Mouse (Mus musculus) frontal cortex, adult 2 months (tissue): ENCODE data around the gene Serinc4. TPM values are rescaled to one million over a fixed set of nuclear protein-coding genes. Genes with fewer than 3 reads are reported as not detected.
"Not testable (repeated sequence)": the region's sequence is repeated elsewhere in the genome, so short reads cannot be mapped to it uniquely, and the experiment has no call there.

Experiments
- DNase-seq, 2 experiments: peaks; one replicate each; pipeline ENCODE4 v3.0.0; 2022; ENCODE audit warnings: low spot score in 1 of 2; ENCODE audit errors: extremely low spot score in 1 of 2
- polyA plus RNA-seq: library from polyadenylated mRNA; depleted of rRNA; stranded (reverse); fragments of >200 nt; gene quantifications from 2 replicates; pipeline ENCODE4 v1.2.3, GENCODE M21; 2012; rRNA removed

Gene Serinc4
- polyA plus RNA-seq: 0.55 and 1.4 TPM in 2 replicates

DNA sequence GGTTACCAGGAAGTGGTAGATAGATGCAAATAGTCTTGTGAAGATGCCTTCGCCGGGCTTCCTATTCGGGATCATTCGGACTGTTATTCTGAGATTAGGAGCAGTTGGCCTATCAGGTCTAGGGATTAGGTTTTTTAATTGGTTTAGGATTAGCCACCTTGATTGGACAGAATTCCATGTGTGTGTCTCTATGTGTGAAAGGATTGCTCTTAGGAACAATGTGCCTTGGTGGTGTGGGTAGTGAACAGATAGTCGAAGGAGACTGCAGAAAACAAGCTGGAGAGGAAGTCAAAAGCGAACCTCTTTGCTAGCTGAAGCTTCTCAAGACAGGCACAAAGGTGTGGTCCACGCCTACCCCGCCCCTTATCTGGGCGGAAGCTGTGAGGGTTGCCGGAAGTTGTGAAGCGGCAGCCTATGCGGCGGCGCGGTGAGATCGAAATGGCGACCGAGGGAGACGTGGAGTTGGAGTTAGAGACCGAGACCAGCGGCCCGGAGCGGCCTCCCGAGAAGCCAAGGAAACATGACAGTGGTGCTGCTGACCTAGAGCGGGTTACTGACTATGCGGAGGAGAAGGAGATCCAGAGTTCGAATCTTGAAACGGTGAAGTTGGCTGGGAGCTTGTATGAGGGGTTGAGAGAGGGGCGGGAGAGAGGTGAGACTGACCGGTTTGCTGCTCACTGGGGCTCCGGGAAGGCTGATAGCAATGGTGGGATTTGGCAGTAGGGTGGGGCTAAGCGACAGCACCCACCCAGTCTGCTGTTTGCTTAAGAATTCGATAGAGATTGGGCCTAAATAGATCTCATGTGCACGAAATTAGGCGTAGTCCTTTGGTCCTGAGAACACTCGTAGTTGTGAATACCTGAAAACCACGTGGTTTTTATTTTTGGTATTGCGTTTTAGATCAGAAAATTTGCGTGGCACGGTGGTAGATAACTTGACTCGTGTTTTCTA is at the start of gene Serinc4:
TSS of gene Serinc4 (minus strand) at position 90 of the 951 bp plus-strand sequence.
- peak; percentile 61 to 86 for DNase-seq

DNA sequence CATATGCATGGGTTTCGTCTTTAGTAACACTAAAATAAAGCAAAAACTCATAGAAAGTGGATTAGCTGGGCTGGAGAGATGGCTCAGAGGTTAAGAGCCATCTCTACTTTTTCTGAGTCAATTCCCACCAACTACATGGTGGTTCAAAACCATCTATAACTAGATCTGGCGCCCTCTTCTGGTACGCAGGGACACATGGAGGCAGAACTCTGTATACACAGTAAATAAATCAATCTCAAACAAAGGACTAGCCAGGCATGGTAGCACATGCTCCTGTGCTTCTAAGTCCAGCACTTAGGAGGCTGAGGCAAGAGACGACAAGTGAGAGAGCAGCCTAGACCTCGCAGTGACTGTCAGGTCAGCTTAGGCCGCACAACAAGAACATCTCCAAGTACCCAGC is 45.0 kb upstream of the Serinc4 start:
- DNase-seq: not testable (repeated sequence)

DNA sequence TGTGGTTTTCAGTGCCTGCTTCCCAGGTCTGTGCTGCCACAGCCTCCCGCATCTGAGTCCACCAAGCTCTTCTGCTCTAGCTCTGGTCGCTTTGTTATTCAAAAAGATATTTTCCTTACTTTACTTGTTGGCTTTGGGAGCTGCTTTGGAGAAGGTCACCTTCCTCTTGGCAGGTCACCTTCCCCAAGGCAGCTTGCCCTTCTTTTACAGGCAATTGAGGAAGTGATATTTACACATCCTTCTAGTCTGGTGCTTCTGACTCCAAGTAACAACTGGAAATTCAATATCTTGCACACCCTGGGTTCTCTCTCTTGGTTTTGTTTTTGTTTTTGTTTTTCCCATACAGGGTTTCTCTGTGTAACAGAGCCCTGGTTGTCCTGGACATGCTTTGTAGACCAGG is 27.8 kb upstream of the Serinc4 start:
- not testable (repeated sequence) for DNase-seq

DNA sequence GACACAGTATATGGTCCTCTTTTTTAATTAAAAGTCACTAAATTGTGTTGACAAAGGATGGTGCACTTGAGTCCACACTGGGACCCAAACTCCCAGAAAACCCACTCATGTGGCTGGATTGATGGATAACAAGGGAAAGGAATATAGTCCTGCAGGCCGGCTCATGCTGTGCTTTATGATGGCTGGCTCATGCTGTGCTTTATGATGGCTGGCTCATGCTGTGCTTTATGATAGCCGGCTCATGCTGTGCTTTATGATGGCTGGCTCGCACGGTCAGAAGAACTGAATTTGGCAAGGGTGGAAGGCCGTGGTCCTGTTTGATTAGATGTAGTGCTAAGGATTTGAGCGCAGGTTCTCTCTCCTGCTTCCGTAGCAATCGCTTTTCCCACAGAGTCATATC is 27.0 kb upstream of the Serinc4 start:
- no peak for DNase-seq

DNA sequence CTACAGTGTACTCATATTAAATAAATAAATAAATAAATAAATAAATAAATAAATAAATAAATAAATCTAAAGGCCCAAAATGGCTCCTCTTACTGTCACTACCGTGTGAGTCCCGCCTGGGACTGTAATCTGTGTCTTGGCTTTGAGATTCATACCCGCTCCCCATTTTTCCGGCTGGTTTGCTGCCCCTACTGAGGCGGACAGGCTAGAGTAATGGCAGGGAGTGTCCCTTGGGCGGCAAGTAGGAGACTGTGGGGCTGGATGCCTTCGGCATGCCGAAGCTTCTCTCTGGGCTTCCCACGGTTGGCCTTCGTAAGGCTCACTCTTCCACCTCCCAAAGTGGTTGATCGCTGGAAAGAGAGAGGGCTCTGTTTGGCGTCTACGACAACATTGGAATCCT is 24.3 kb upstream of the Serinc4 start:
- DNase-seq: not testable (repeated sequence)

DNA sequence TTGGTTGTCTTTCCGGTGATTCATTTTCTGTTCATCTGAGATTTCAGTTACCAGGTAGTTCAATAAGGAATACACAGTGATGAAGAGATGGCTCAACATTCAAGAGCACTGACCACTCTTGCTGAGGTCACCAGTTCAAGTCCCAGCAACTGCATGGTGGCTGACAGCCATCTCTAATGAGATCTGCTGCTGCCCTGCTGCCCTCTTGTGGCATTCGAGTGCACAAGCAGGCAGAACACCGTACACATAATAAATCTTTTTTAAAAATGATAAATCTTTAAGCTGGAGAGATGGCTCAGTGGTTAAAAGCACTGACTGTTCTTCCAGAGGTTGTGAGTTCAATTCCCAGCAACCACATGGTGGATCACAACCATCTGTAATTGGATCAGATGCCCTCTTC is 23.9 kb upstream of the Serinc4 start:
- DNase-seq: no peak

DNA sequence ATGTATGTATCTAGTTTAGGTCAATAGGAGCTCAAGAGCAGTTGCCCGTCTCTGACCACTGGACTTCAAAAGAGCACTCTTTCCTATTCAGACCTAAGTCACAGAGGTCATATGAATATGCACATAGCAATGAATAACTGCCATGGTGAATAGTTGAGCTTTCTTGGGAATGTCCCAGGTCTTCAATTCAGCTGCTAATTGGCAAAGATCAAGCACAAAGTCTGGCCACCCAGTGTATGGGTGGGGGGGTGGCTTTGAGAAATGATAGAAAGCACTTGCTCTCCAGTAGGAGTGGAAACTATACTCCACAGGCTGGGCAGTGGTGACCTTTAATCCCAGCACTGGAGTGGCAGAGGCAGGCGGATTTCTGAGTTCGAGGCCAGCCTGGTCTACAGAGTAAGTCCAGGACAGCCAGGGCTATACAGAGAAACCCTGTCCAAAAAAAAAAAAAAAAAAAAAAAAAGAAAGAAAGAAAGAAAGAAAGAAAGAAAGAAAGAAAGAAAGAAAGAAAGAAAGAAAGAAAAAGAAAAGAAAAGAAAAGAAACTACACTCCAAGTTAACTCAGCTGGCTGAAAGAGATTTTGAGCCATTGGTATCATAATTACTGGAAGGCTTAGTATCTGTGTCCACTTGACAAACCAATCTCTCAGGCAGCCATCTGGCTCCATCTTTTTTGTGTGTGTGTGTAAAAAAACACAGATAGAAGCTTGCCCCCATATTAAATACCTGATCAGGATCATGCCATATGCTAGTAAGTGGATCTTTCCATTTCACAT is 21.1 kb upstream of the Serinc4 start:
- no peak for DNase-seq

DNA sequence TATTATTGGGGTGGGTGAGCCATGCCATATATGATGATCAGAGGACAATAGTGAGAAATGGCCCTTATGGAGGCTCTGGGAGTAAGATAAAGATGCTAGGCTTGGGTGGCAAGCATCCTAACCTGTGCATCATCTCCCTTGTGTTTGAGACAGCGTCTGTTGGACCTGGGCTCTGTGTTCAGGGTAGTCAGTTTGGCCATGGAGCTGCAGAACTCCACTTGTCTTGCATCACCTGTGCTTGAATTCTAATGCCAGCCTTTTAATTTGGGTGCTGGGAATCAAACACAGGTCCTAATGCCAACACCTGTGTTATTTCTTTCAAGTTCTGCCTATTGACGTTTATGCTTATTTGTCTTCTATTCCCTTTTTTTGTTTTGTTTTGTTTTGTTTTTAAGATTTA is 18.7 kb upstream of the Serinc4 start:
- not testable (repeated sequence) for DNase-seq

DNA sequence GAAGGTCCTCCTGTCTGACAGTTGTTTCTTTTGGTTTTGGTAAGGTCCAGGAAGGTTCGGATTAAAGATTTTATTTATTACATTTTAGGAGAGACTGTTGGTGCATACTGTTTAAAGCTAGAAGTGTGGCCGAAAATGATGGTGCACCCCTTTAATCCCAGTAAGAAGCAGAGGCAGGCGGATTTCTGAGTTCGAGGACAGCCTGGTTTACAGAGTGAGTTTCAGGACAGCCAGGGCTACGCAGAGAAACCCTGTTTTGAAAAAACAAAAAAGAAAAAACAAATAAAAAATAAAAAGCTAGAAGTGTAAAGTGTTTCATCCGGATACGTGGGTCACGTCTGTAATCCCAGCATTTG is 17.6 kb upstream of the Serinc4 start:
- no peak for DNase-seq

DNA sequence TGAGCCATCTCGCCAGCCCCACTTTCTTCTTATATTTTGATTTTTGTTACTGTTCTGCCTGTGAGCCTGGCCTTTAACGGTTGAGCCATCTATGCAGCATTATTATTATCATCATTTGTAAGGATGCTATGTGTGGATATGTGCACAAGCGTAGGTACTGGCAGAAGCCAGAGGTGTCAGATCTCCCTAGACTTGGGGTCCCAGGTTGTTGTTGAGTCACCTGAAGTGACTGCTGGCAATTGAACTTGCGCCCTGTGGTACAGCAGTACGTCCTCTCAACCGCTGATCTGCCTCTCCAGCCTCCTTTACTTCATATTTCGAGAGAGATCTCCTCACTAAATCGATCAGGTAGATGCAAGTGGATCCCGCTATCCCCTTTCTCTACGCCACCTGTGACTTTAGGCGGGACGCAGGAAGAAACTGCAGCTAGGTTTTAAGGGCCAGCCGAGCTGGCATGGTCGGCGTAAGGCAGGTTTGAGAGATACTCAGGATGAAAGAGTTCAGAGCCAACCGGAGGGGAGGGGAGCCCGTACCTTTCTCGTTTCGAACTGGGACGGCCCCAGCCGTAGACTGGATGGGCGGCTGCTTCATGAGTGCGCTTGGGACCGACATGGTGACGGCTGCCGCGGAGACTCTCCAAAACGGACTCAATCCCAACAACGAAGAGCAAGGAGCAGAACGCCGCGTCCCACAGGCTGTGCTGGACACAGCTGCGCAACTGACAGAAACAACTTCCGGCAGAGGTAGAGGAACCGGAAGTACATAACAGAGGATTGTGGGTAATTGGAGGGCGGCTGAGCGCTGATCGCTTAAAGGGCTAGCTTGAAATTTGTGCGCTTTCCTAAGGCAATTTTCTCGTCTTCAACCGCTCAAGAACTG is 17.0 kb upstream of the Serinc4 start, which contains the start of gene Mfap1b:
TSS of gene Mfap1b (minus strand) at position 767 of the 879 bp plus-strand sequence.
- DNase-seq: peak; percentile 69 to 93

DNA sequence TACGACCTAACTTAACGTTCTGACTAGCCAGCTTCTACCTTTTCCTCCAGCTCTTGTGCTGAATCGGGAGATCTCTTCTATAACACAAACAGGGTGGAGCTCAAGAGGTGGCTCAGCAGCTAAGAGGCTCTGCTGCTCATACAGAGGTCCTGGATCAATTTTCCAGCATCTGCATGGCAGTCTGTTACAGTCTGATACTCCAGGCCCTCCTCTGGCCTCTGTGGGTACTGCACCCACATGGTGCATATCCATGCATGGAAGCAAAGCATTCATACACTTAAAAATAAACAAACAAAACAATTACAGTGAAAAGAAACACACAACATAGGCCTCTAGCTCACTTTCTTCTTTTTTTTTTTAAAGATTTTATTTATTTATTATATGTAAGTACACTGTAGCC is 16.2 kb upstream of the Serinc4 start:
- not testable (repeated sequence) for DNase-seq

DNA sequence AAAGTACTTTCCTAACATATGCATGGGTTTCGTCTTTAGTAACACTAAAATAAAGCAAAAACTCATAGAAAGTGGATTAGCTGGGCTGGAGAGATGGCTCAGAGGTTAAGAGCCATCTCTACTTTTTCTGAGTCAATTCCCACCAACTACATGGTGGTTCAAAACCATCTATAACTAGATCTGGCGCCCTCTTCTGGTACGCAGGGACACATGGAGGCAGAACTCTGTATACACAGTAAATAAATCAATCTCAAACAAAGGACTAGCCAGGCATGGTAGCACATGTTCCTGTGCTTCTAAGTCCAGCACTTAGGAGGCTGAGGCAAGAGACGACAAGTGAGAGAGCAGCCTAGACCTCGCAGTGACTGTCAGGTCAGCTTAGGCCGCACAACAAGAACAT is 12.4 kb upstream of the Serinc4 start:
- not testable (repeated sequence) for DNase-seq

DNA sequence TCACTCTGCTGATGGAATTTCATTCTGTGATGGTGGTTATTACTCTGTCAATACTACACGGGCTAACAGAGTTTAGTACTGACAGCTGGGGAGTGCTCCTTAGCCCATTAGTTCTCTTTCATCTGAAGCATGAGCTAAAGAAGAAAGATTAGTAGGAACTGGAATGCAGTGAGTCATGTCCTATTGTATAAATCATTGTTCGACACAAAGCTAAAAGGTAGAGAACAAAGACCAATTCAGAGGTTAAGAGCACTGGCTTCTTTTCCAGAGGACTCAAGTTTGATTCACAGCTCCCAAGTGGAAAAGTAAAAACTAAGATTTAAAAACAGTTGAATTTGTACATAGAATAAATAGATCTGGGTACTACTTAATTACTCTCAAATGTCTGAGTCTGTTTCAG is 3.5 kb upstream of the Serinc4 start:
- no peak for DNase-seq

DNA sequence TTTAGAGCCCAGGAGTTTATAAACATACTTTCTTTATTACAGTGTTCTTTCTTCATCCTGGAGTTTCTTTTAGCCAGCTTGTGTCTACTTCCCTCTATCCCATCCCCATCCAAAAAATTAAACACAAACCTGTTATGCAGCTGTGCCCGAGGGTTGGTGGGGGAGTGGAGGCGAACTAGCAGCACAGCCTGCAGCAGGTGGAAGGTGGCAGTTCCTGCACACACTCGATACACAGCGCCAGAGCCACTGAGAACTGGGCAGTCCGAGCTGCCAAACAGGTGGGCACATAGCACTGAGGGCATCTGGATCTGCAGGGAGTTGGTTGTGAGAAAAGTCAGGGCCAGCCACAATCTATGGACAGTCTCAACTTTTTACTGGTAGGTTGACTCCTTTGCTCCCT is 1.0 kb downstream of the Serinc4 start:
- DNase-seq: no peak

DNA sequence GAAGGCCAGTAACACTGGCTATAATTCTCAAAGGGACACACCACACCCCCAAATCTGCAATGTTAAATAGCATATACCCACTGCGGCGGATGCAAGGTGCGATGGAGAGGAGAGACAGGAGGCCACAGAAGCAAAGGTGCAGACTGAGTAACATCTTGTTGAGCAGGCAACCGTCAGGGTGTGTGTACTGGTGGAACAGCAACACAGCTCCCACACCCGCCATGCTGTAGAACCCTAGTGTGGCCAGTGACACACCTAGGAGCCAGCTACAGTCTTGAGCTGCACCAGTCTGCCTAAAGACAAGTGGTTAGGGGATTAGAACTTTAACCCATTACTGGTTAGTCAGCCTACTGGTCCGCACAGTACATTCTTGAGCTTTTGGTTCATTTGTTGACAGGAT is 2.7 kb downstream of the Serinc4 start:
- no peak for DNase-seq

DNA sequence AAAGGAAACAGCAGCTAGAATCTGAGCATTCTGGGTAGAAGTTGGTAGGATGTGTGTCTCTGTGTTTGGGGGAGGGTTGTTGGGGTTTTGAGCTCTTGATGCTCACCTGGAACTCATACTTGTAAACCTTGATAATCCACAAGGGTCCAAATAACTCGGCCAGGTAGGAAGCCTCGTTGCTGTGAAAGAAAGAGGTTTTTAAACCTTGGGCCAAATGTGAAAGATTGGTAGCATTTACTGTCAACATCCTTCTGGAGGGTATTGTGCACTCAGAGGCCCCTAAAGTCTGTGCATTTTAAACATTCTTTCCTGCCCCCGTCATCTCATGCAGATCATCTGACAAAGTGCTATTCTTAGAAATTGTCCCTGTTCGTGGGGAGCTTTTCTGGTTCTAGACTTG is 3.6 kb downstream of the Serinc4 start, which contains the start of gene Hypk:
TSS of gene Hypk (plus strand) at position 301 of the 400 bp plus-strand sequence.
- DNase-seq: no peak

DNA sequence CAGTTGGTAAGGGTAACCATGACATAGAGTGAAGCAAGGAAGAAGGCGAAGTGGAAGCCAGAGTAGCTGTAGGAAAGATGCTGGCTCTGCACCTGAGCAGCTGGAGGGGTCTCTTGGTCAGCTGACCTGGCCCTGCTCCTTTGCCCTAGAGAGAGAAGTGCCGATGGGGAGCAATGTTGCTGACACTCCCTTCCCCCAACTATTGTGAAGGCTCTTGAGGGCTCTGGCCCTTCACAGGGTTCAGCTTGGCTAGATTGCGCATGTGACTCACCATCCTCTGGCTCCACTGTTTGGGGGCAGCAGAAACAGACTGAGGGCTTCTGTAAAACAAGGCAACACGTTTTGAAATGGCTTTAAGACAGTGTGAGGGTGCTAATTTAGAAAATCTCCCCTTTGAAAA is 4.2 kb downstream of the Serinc4 start:
- DNase-seq: no peak

DNA sequence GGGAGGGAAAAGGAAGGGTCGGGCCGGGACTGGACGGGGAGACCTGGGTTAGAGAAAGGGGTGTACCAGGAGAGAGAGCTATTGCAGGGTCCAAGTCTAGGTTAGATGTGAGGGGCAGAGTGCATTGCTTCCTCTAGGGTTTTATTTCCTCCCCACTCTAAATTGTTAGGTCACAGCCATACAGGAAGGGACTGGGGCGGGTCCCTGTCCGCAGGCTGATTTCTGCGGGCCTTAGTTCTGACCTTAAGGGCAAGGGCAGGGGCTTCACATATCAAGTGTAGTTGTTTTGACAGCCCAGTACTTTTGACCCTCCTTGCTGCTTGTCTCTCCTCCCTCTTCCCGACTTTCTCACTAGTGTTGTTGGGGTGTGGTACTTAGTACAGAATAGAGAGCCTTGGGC is 6.5 kb downstream of the Serinc4 start:
- DNase-seq: no peak

DNA sequence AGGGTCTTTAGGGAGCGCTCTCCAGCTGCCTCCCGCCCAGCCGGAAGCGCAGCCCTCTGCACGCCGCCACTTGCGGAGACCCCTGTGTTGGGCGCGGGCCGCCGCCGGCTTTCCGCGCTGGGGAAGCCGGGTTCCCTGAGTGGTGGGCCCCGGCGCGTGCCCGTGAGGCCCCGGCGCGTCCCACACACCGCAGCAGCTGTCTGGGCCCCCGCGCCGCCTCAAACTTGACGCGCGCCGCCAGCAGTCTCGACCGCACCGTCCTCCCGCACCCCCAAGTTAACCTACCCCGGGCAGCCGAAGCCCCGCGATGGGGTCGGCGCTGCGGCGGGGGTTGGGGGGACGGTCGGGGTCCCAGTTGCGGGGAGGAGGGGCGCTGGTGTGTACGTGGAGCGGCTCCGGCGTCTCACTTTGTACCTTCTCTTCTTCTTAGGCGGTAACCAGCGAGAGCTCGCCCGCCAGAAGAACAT is 7.0 kb downstream of the Serinc4 start:
- peak in 1 of 2 experiments; percentile 38 for DNase-seq
